Mouse (Mus musculus) liver, embryonic 14.5 days (tissue): ENCODE data around the gene Ddit4.

Experiments
- CTCF ChIP-seq: IDR thresholded peaks from 2 replicates; pipeline ENCODE4 v1.5.1; 2016; ENCODE audit warnings: antibody characterized with exemption, low read depth, control low read depth
- EP300 ChIP-seq: IDR thresholded peaks from 2 replicates; pipeline ENCODE4 v1.6.1; 2016; ENCODE audit warnings: antibody characterized with exemption, low read depth

- no peak for TF ChIP-seq CTCF
- TF ChIP-seq EP300 = no peak
These were observed 15.8 kb upstream of the Ddit4 start for GRCm38 (mm10) chr10:59967309-59967942.
